Mouse (Mus musculus) heart, postnatal 0 days (tissue): ENCODE results near the gene Spdye4b.

Experiments used
- CTCF ChIP-seq: IDR thresholded peaks from 2 replicates; pipeline ENCODE4 v1.5.1; 2016; ENCODE audit warnings: antibody characterized with exemption, control low read depth, low read depth
- EP300 ChIP-seq: IDR thresholded peaks from 2 replicates; pipeline ENCODE4 v1.6.1; 2016; ENCODE audit warnings: antibody characterized with exemption, low read depth

DNA sequence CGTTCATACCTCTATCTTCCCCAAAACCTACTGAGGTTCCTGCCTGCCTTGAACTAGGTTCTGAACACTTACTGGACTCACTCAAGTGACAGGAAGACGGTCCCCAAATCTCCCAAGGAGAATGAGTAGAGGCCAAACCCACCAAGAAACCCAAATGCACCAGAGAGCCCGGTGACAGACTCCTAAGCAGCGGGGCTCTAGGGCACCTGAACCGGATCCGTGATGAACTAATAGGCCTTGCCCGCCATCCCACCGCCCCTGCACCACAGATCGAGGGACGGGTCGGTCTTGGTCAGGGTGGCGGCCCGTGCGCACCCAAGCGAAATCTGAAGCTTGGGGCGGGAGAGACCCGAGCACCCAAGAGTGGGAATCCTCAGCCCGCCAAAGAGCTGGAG is 72.0 kb downstream of the Spdye4b start:
- TF ChIP-seq EP300 (no peak), CTCF (no peak)
